Mouse (Mus musculus): ENCODE measurements around the gene Ube2j2.
A peak's percentile ranks its signal among the peaks of the same experiment; 100 is the strongest.

GRCm38 (mm10) chr4:155981436-155982082, 37.9 kb downstream of the Ube2j2 start:
- TF ChIP-seq CTCF (IDR thresholded peaks at IDR 0.05; ENCODE audit: low read depth) (no peak), EP300 (IDR thresholded peaks at IDR 0.05; ENCODE audit: low read depth) (peak; percentile 49; the same call in 1 of the 2 replicates)
